Mouse (Mus musculus) limb, embryonic 10.5 days (tissue): ENCODE data around the gene Patl2. TPM values are rescaled to one million over a fixed set of nuclear protein-coding genes. Genes with fewer than 3 reads are reported as not detected.

Experiments
- DNase-seq: peaks from one replicate; pipeline ENCODE4 v3.0.0-alpha.2; 2017; ENCODE audit warnings: low spot score
- H3K27ac ChIP-seq: fragments of 300-500 bp; sonication (generic); 2 replicates; pipeline ENCODE4 v1.5.1; 2016; ENCODE audit warnings: mild to moderate bottlenecking
- H3K27me3 ChIP-seq: fragments of 300-500 bp; sonication (generic); 2 replicates; pipeline ENCODE4 v1.6.1; 2016; ENCODE audit warnings: low read depth, mild to moderate bottlenecking; ENCODE audit not compliant: poor library complexity, severe bottlenecking
- H3K36me3 ChIP-seq: fragments of 300-500 bp; sonication (generic); 2 replicates; pipeline ENCODE4 v1.6.1; 2016; ENCODE audit warnings: mild to moderate bottlenecking, moderate library complexity
- H3K4me1 ChIP-seq: fragments of 300-500 bp; sonication (generic); 2 replicates; pipeline ENCODE4 v1.6.1; 2016
- H3K4me3 ChIP-seq: fragments of 300-500 bp; sonication (generic); 2 replicates; pipeline ENCODE4 v1.5.1; 2016; ENCODE audit warnings: mild to moderate bottlenecking, moderate library complexity
- H3K9me3 ChIP-seq: fragments of 300-500 bp; sonication (generic); replicated peaks from 2 replicates; pipeline ENCODE4 v1.6.1; 2016; ENCODE audit warnings: mild to moderate bottlenecking
- WGBS: fragments of 180-500 bp; shearing (Covaris S2); methylation state at CpG from one replicate; pipeline ENCODE4 v1.1.7; 2016; 5-methylcytosine and 5-hydroxymethylcytosine counted together
- polyA plus RNA-seq: library from polyadenylated mRNA; unstranded; fragments of >200 nt; fragmentation: Nextera tagmentation; extraction: Ambion mirVana; gene quantifications from 2 replicates; pipeline ENCODE4 v1.2.1, GENCODE M21; 2016

Patl2 gene
- polyA plus RNA-seq, 1 experiment from 2014 or later, result not detected

DNA sequence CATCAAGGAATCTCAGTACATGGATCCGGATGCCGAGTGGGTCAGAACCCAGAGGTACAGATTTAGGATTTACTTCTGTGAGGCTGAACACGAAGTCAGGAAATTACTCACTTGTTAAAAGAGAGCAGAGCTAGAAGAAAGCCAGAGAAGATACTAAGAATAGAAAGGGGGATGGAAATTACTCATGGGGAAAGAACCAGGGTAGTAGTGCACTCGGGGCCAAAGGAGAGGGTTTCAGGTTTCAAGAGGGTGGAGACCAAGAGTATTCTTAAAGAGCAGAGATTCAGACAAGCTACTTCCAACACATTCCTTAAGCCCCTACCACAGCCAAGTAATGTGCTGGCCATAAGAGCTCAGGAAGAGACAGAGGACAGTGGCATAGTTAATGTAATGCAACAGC, 24.4 kb downstream of the Patl2 start:
- H3K36me3 ChIP-seq, result no peaks in the 10 kb centered on the region
- peaks cover 6% of the 10 kb centered on the region for H3K4me1 ChIP-seq
- H3K27me3 ChIP-seq, result no peaks in the 10 kb centered on the region
- no peak overlapping the region for H3K4me3 ChIP-seq
- no peak for DNase-seq
- no peak overlapping the region for H3K27ac ChIP-seq
- 53% methylated on average over 4 of the region's 4 CpGs for WGBS
- H3K9me3 ChIP-seq, result no peaks in the 10 kb centered on the region

- no peak within 1 kb of the TSS for H3K4me3 ChIP-seq
Observed at GRCm38 (mm10) chr2:122160680-122161079, 25.3 kb downstream of the Patl2 start, which contains the start of gene Trim69. Gene Trim69 (plus strand): TSS chr2:122160700.

DNA sequence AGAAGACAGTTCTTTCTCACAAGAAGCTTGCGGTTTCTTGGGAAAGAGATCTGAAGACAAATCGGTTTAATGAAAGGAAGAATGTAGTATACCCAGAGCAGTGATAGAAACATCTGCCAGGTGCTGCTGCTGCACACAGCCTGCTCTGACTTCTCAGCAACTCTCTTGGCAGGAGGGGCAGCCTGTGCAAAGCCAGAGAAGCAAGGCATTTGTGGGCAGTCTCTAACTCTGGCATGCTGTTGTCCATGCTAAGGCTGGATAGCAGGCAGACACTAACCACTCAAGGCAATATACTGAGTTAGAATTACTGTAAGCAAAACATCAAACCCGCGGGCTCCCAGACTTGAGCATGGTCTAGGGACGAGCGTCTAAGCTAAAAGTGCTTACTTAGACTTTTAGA, 26.3 kb downstream of the Patl2 start:
- Histone ChIP-seq H3K36me3 (peaks cover 9% of the 10 kb centered on the region), H3K4me3 (no peak overlapping the region), H3K27me3 (no peaks in the 10 kb centered on the region), H3K4me1 (peaks cover 6% of the 10 kb centered on the region), H3K9me3 (no peaks in the 10 kb centered on the region), H3K27ac (no peak overlapping the region)
- 90% methylated on average over 6 of the region's 6 CpGs for WGBS
- DNase-seq, result no peak

More at GRCm38 (mm10) chr2:122160680-122161079, 25.3 kb downstream of the Patl2 start, which contains the start of gene Trim69:
- Histone ChIP-seq H3K27ac (no peak within 1 kb of the TSS), H3K36me3 (no peaks in the 10 kb centered on the region), H3K4me1 (peaks cover 6% of the 10 kb centered on the region), H3K9me3 (no peaks in the 10 kb centered on the region), H3K27me3 (no peaks in the 10 kb centered on the region)
- DNase-seq, result peak; percentile 84
- 52% methylated on average over 2 of the region's 2 CpGs for WGBS

GRCm38 (mm10) chr2:122158362-122158802, 27.6 kb downstream of the Patl2 start:
- Histone ChIP-seq H3K4me3 (no peak overlapping the region), H3K27me3 (no peaks in the 10 kb centered on the region), H3K27ac (no peak overlapping the region), H3K9me3 (no peaks in the 10 kb centered on the region), H3K36me3 (peaks cover 14% of the 10 kb centered on the region), H3K4me1 (no peaks in the 10 kb centered on the region)
- 72% methylated on average over 6 of the region's 6 CpGs for WGBS
- no peak for DNase-seq

- Histone ChIP-seq H3K4me3 (no peak overlapping the region), H3K27me3 (no peaks in the 10 kb centered on the region), H3K36me3 (peaks cover 14% of the 10 kb centered on the region), H3K27ac (no peak overlapping the region), H3K9me3 (no peaks in the 10 kb centered on the region), H3K4me1 (no peaks in the 10 kb centered on the region)
- no peak for DNase-seq
Observed at GRCm38 (mm10) chr2:122157561-122157960, 28.4 kb downstream of the Patl2 start.

GRCm38 (mm10) chr2:122156051-122156700, 29.8 kb downstream of the Patl2 start:
- Histone ChIP-seq H3K36me3 (peaks cover 24% of the 10 kb centered on the region), H3K4me1 (no peaks in the 10 kb centered on the region), H3K27me3 (no peaks in the 10 kb centered on the region), H3K27ac (no peak overlapping the region), H3K9me3 (no peaks in the 10 kb centered on the region), H3K4me3 (no peak overlapping the region)
- DNase-seq, result no peak
- 93% methylated on average over 4 of the region's 4 CpGs for WGBS

GRCm38 (mm10) chr2:122155292-122155691, 30.7 kb downstream of the Patl2 start:
- Histone ChIP-seq H3K4me1 (no peaks in the 10 kb centered on the region), H3K27me3 (no peaks in the 10 kb centered on the region), H3K36me3 (peaks cover 25% of the 10 kb centered on the region), H3K4me3 (no peak overlapping the region), H3K27ac (no peak overlapping the region), H3K9me3 (no peaks in the 10 kb centered on the region)
- DNase-seq, result no peak
- 83% methylated on average over 2 of the region's 2 CpGs for WGBS

GRCm38 (mm10) chr2:122154479-122154878, 31.5 kb downstream of the Patl2 start:
- no peak overlapping the region for H3K27ac ChIP-seq
- no peaks in the 10 kb centered on the region for H3K4me1 ChIP-seq
- no peaks in the 10 kb centered on the region for H3K27me3 ChIP-seq
- DNase-seq, result no peak
- whole genome bisulfite sequencing, result 90% methylated on average over 2 of the region's 2 CpGs
- no peaks in the 10 kb centered on the region for H3K9me3 ChIP-seq
- no peak overlapping the region for H3K4me3 ChIP-seq
- peaks cover 25% of the 10 kb centered on the region for H3K36me3 ChIP-seq

GRCm38 (mm10) chr2:122153681-122154365, 32.2 kb downstream of the Patl2 start:
- no peak overlapping the region for H3K4me3 ChIP-seq
- H3K27ac ChIP-seq, result no peak overlapping the region
- no peaks in the 10 kb centered on the region for H3K9me3 ChIP-seq
- H3K36me3 ChIP-seq, result peaks cover 25% of the 10 kb centered on the region
- 85% methylated on average over 7 of the region's 7 CpGs for WGBS
- no peaks in the 10 kb centered on the region for H3K27me3 ChIP-seq
- no peak for DNase-seq
- H3K4me1 ChIP-seq, result no peaks in the 10 kb centered on the region

- H3K9me3 ChIP-seq, result no peaks in the 10 kb centered on the region
- 91% methylated on average over 3 of the region's 3 CpGs for WGBS
Observed at GRCm38 (mm10) chr2:122152850-122153249, 33.1 kb downstream of the Patl2 start.

DNA sequence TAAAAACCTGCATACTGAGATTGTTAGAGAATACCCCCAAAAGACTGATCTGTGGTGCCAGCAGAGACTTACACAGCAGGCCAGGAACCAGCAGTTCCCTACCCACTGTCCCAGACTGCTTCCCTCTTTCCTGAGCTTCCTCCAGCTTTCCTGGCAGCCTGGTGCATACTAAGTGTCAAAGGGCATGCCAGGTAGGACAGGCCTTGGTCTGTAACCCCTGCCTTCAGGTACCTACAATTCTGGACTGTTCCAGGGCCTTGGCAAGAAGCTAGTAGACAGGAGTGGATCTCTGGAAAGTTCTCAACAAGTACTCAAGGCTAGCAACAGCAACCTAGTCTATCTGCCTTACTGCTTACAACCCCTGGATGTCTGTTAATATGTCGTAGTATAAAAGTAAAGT, 34.8 kb downstream of the Patl2 start:
- H3K9me3 ChIP-seq, result no peaks in the 10 kb centered on the region
- DNase-seq, result no peak
- no peak overlapping the region for H3K4me3 ChIP-seq
- peaks cover 25% of the 10 kb centered on the region for H3K36me3 ChIP-seq
- 90% methylated on average over 1 of the region's 1 CpGs for WGBS
- H3K27ac ChIP-seq, result no peak overlapping the region
- H3K27me3 ChIP-seq, result no peaks in the 10 kb centered on the region
- peaks cover 8% of the 10 kb centered on the region; the same call in 1 of the 2 replicates for H3K4me1 ChIP-seq

More at GRCm38 (mm10) chr2:122152850-122153249, 33.1 kb downstream of the Patl2 start:
- H3K4me1 ChIP-seq, result peaks cover 4% of the 10 kb centered on the region; the same call in 1 of the 2 replicates
- DNase-seq, result no peak
- H3K4me3 ChIP-seq, result no peak overlapping the region
- H3K27me3 ChIP-seq, result no peaks in the 10 kb centered on the region
- H3K36me3 ChIP-seq, result peaks cover 25% of the 10 kb centered on the region
- H3K27ac ChIP-seq, result no peak overlapping the region

- no peak overlapping the region for H3K4me3 ChIP-seq
- no peaks in the 10 kb centered on the region for H3K27me3 ChIP-seq
- no peak overlapping the region for H3K27ac ChIP-seq
- peaks cover 8% of the 10 kb centered on the region; the same call in 1 of the 2 replicates for H3K4me1 ChIP-seq
- H3K9me3 ChIP-seq, result no peaks in the 10 kb centered on the region
- 84% methylated on average over 3 of the region's 3 CpGs for WGBS
- DNase-seq, result no peak
- peaks cover 17% of the 10 kb centered on the region for H3K36me3 ChIP-seq
Observed at GRCm38 (mm10) chr2:122149716-122150115, 36.3 kb downstream of the Patl2 start.

DNA sequence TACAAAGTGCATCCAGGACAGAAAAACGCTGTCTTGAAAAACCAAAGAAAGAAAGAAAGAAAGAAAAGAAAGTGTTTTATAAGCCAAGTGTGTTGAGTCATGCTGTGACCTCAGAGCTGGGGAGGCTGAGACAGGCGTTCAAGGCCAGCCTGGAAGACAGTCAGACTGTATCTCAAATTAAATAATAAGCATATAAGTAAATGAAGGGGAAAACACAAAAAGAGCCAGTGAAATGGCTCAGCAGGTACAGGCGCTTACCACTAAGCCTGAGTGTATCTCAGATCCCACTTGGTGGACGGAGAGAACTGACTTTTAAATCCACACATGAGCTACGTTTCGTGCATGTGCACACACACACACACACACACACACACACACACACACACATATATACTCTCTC, 36.7 kb downstream of the Patl2 start:
- no peak for DNase-seq
- H3K9me3 ChIP-seq, result no peaks in the 10 kb centered on the region
- no peaks in the 10 kb centered on the region for H3K27me3 ChIP-seq
- H3K36me3 ChIP-seq, result peaks cover 13% of the 10 kb centered on the region
- no peak overlapping the region for H3K27ac ChIP-seq
- 90% methylated on average over 6 of the region's 6 CpGs for WGBS
- no peak overlapping the region for H3K4me3 ChIP-seq
- peaks cover 8% of the 10 kb centered on the region; the same call in 1 of the 2 replicates for H3K4me1 ChIP-seq
